Mouse (Mus musculus) MEL (cell line): ENCODE measurements around the gene Zap70. TPM values are rescaled to one million over a fixed set of nuclear protein-coding genes. Genes with fewer than 3 reads are reported as not detected.

Source experiments
- DNase-seq: peaks from one replicate; pipeline ENCODE4 v3.0.0; 2011; ENCODE audit warnings: low read depth, low spot score
- H3K27ac ChIP-seq: 2 replicates; pipeline ENCODE4 v1.5.1; 2012; ENCODE audit warnings: low read depth, mild to moderate bottlenecking, control low read depth, low read length, moderate library complexity; ENCODE audit not compliant: control insufficient read depth
- H3K27me3 ChIP-seq, 2 experiments: fragments of 150-350 bp in 1 of 2; sonication (generic) in 1 of 2; 2 replicates each; pipeline ENCODE4 v1.6.1; 2012; ENCODE audit warnings: low read length in 2 of 2, mild to moderate bottlenecking in 2 of 2, improper control_type of control experiment in 1 of 2, moderate library complexity in 1 of 2; ENCODE audit not compliant: insufficient read depth in 2 of 2, control insufficient read depth in 1 of 2
- H3K36me3 ChIP-seq, 2 experiments: 2 replicates each; pipeline ENCODE4 v1.6.1; 2012 to 2014; ENCODE audit warnings: low read length in 2 of 2, improper control_type of control experiment in 1 of 2, inconsistent platforms in 1 of 2, mild to moderate bottlenecking in 1 of 2; ENCODE audit not compliant: insufficient read depth in 2 of 2, control insufficient read depth in 1 of 2
- H3K4me1 ChIP-seq, 2 experiments: fragments of 150-350 bp in 1 of 2; sonication (generic) in 1 of 2; 2 replicates each; pipeline ENCODE4 v1.6.1; 2012; ENCODE audit warnings: low read length in 2 of 2, improper control_type of control experiment in 1 of 2, mild to moderate bottlenecking in 1 of 2; ENCODE audit not compliant: insufficient read depth in 2 of 2, control insufficient read depth in 1 of 2
- H3K4me3 ChIP-seq, 2 experiments: fragments of 150-350 bp in 1 of 2; sonication (generic) in 1 of 2; 2 replicates each; pipeline ENCODE4 v1.5.1; 2012; ENCODE audit warnings: low read depth in 2 of 2, low read length in 2 of 2, mild to moderate bottlenecking in 2 of 2, moderate library complexity in 2 of 2, control low read depth in 1 of 2, improper control_type of control experiment in 1 of 2; ENCODE audit not compliant: control insufficient read depth in 1 of 2, insufficient read depth in 1 of 2
- H3K79me2 ChIP-seq: 2 replicates; pipeline ENCODE4 v1.6.1; 2012; ENCODE audit warnings: mild to moderate bottlenecking, low read length, moderate library complexity; ENCODE audit not compliant: control insufficient read depth, poor library complexity, insufficient read depth
- H3K9ac ChIP-seq: 2 replicates; pipeline ENCODE4 v1.6.1; 2012; ENCODE audit warnings: low read depth, mild to moderate bottlenecking, control low read depth, low read length, moderate library complexity; ENCODE audit not compliant: control insufficient read depth, poor library complexity, severe bottlenecking
- H3K9me3 ChIP-seq: fragments of 150-350 bp; sonication (generic); replicated peaks from 2 replicates; pipeline ENCODE4 v1.6.1; 2012; ENCODE audit warnings: mild to moderate bottlenecking, low read length, improper control_type of control experiment, moderate library complexity; ENCODE audit not compliant: insufficient read depth
- BHLHE40 ChIP-seq: IDR thresholded peaks from 2 replicates; pipeline ENCODE4 v1.6.1; 2012; ENCODE audit warnings: low read depth, mild to moderate bottlenecking, inconsistent platforms, low read length, improper control_type of control experiment, borderline replicate concordance
- CHD1 ChIP-seq: IDR thresholded peaks from 2 replicates; pipeline ENCODE4 v1.6.1; 2012; ENCODE audit warnings: low read depth, mild to moderate bottlenecking, inconsistent platforms, low read length, improper control_type of control experiment
- CHD2 ChIP-seq: IDR thresholded peaks from 2 replicates; pipeline ENCODE4 v1.6.1; 2011; ENCODE audit warnings: low read length, improper control_type of control experiment
- CTCF ChIP-seq, 3 experiments: IDR thresholded peaks in 2 of 3; conservative IDR thresholded peaks in 1 of 3; 2 replicates each; pipeline ENCODE4 v1.5.1; 2011 to 2012; ENCODE audit warnings: low read length in 3 of 3, low read depth in 2 of 3, mild to moderate bottlenecking in 2 of 3, improper control_type of control experiment in 1 of 3, inconsistent platforms in 1 of 3, mixed read lengths in 1 of 3, moderate library complexity in 1 of 3; ENCODE audit not compliant: control insufficient read depth in 1 of 3, insufficient read depth in 1 of 3, poor library complexity in 1 of 3, severe bottlenecking in 1 of 3
- E2F4 ChIP-seq: IDR thresholded peaks from 2 replicates; pipeline ENCODE4 v1.6.1; 2011; ENCODE audit warnings: low read depth, low read length, improper control_type of control experiment, borderline replicate concordance
- GABPA ChIP-seq: IDR thresholded peaks from 2 replicates; pipeline ENCODE4 v1.6.1; 2012; ENCODE audit warnings: low read depth, mild to moderate bottlenecking, inconsistent platforms, low read length, improper control_type of control experiment, moderate library complexity
- GATA1 ChIP-seq: IDR thresholded peaks from 2 replicates; pipeline ENCODE4 v1.6.1; 2011; ENCODE audit warnings: low read depth, low read length, improper control_type of control experiment
- JUND ChIP-seq: IDR thresholded peaks from 2 replicates; pipeline ENCODE4 v1.6.1; 2011; ENCODE audit warnings: low read depth, mild to moderate bottlenecking, improper control_type of control experiment, low read length
- KAT2A ChIP-seq: conservative IDR thresholded peaks from 2 replicates; pipeline ENCODE4 v1.6.1; 2012; ENCODE audit warnings: low read depth, low read length, improper control_type of control experiment, inconsistent platforms
- MAX ChIP-seq: IDR thresholded peaks from 2 replicates; pipeline ENCODE4 v1.6.1; 2011; ENCODE audit warnings: low read length, improper control_type of control experiment
- MEF2A ChIP-seq: IDR thresholded peaks from 2 replicates; pipeline ENCODE4 v1.6.1; 2014; ENCODE audit warnings: low read depth, mild to moderate bottlenecking, inconsistent platforms, low read length, improper control_type of control experiment; ENCODE audit not compliant: poor library complexity, insufficient replicate concordance, severe bottlenecking; ENCODE audit errors: extremely low read depth
- MYB ChIP-seq: IDR thresholded peaks from 2 replicates; pipeline ENCODE4 v1.6.1; 2011; ENCODE audit warnings: mild to moderate bottlenecking, low read depth, low read length, improper control_type of control experiment
- POLR2A ChIP-seq, 2 experiments: IDR thresholded peaks; 2 replicates each; pipeline ENCODE4 v1.6.1; 2011 to 2012; ENCODE audit warnings: low read length in 2 of 2, mild to moderate bottlenecking in 2 of 2, control low read depth in 1 of 2, improper control_type of control experiment in 1 of 2, low read depth in 1 of 2, moderate library complexity in 1 of 2; ENCODE audit not compliant: control insufficient read depth in 1 of 2, insufficient read depth in 1 of 2, poor library complexity in 1 of 2
- POLR2AphosphoS2 ChIP-seq: IDR thresholded peaks from 2 replicates; pipeline ENCODE4 v1.6.1; 2011; ENCODE audit warnings: low read length, improper control_type of control experiment
- POLR2AphosphoS5 ChIP-seq: IDR thresholded peaks from 2 replicates; pipeline ENCODE4 v1.6.1; 2012; ENCODE audit warnings: low read depth, borderline replicate concordance, mild to moderate bottlenecking, inconsistent platforms, low read length, moderate library complexity, mixed read lengths
- RCOR1 ChIP-seq: IDR thresholded peaks from 2 replicates; pipeline ENCODE4 v1.6.1; 2012; ENCODE audit warnings: low read depth, mild to moderate bottlenecking, inconsistent platforms, low read length, improper control_type of control experiment
- SIN3A ChIP-seq: IDR thresholded peaks from 2 replicates; pipeline ENCODE4 v1.6.1; 2012; ENCODE audit warnings: low read length, improper control_type of control experiment, inconsistent platforms
- SMC3 ChIP-seq: IDR thresholded peaks from 2 replicates; pipeline ENCODE4 v1.6.1; 2011; ENCODE audit warnings: low read depth, low read length, improper control_type of control experiment
- USF1 ChIP-seq: IDR thresholded peaks from 2 replicates; pipeline ENCODE4 v1.6.1; 2014; ENCODE audit warnings: low read depth, mild to moderate bottlenecking, inconsistent platforms, low read length, improper control_type of control experiment, moderate library complexity
- ZMIZ1 ChIP-seq: IDR thresholded peaks from 2 replicates; pipeline ENCODE4 v1.6.1; 2012; ENCODE audit warnings: low read depth, mild to moderate bottlenecking, inconsistent platforms, low read length, improper control_type of control experiment, moderate library complexity
- polyA plus RNA-seq, 2 experiments: library from polyadenylated mRNA; stranded (reverse) in 1 of 2; unstranded in 1 of 2; fragments of >175 nt in 1 of 2; fragments of >200 nt in 1 of 2; gene quantifications; 2 replicates each; pipeline versions ENCODE4 v1.2.1 to v1.2.4; 2012; ENCODE audit warnings: low replicate concordance in 2 of 2, low read depth in 1 of 2; ENCODE audit not compliant: insufficient read length in 2 of 2, insufficient read depth in 1 of 2, missing spikeins in 1 of 2
- total RNA-seq: library from RNA; depleted of rRNA; stranded (reverse); fragments of 300-350 nt; gene quantifications from 2 replicates; pipeline ENCODE4 v1.2.3, GENCODE M21; 2012

The Zap70 gene
- total and polyA plus RNA-seq, 3 experiments, result not detected

DNA sequence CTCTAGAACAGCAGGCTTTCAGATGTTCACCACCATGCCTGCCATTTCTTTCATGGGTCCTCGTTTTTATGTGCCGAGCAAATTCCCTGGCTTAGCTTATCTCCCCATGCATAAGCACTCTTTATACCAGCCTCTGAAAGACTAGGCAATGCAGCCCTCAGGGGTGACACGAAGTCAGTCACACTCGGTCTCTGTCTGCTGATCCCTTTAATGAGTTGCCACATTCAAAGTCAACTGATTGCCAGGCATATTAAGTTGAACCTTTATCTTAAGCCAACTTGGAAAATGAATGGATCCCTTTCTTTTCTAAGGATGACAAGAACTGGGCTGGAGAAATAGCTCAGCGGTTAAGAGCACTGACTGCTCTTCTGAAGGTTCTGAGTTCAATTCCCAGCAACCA, 22.4 kb upstream of the Zap70 start:
- TF ChIP-seq JUND (no peak), SIN3A (no peak), BHLHE40 (no peak), RCOR1 (no peak), USF1 (no peak), CHD2 (no peak), CHD1 (no peak), SMC3 (no peak), E2F4 (no peak), MYB (no peak), CTCF (IDR thresholded peaks at IDR 0.05 in 2 of 3, conservative IDR thresholded peaks at IDR 0.05 in 1 of 3; ENCODE audit: control insufficient read depth in 1 of 3, insufficient read depth in 1 of 3, low read depth in 2 of 3, low read length in 3 of 3, poor library complexity in 1 of 3, severe bottlenecking in 1 of 3) (no peak), POLR2AphosphoS2 (no peak), GABPA (no peak), ZMIZ1 (no peak), POLR2A (IDR thresholded peaks at IDR 0.05; ENCODE audit: control insufficient read depth in 1 of 2, insufficient read depth in 1 of 2, low read depth in 1 of 2, low read length in 2 of 2, poor library complexity in 1 of 2) (no peak), POLR2AphosphoS5 (no peak), MAX (no peak), MEF2A (no peak), GATA1 (no peak)
- Histone ChIP-seq H3K79me2 (no peaks in the 10 kb centered on the region), H3K4me3 (no peak overlapping the region), H3K27me3 (peaks cover 0 to 4% of the 10 kb centered on the region in 2 experiments; a peak in 2 of 4 replicates), H3K9me3 (no peaks in the 10 kb centered on the region), H3K9ac (no peak overlapping the region), H3K27ac (no peak overlapping the region), H3K36me3 (no peaks in the 10 kb centered on the region; a peak in 1 of 4 replicates), H3K4me1 (peaks cover 0 to 2% of the 10 kb centered on the region in 2 experiments; a peak in 1 of 4 replicates)
- no peak for DNase-seq

DNA sequence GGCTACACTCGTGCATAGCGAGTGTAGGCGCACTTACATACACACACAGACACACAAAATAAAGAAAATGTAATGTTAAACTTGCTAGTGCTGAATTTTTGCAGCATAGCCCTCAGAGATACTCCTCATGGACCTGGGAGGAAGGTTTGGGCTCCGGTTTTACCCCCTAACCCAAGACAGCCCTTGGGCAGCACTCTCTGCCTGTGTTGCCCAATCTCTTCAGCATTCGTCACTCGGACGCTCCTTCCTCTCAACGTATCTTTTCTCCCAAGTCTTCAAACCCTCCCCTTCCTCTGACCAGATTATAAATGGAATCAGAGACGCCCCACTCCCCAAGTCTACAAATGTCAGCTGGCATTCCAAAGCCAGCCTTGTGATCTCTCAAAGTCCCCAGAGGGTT, 18.6 kb upstream of the Zap70 start:
- Histone ChIP-seq H3K79me2 (no peaks in the 10 kb centered on the region), H3K36me3 (no peaks in the 10 kb centered on the region), H3K9me3 (no peaks in the 10 kb centered on the region), H3K4me1 (peaks cover 0 to 5% of the 10 kb centered on the region in 2 experiments; a peak in 1 of 4 replicates), H3K9ac (no peak overlapping the region), H3K27me3 (peaks cover 0 to 4% of the 10 kb centered on the region in 2 experiments; a peak in 2 of 4 replicates), H3K27ac (no peak overlapping the region), H3K4me3 (no peak overlapping the region)
- TF ChIP-seq KAT2A, result no peak
- DNase-seq, result no peak
